ENCODE assay signal across 7 mouse cellular contexts in the genomic region with DNA sequence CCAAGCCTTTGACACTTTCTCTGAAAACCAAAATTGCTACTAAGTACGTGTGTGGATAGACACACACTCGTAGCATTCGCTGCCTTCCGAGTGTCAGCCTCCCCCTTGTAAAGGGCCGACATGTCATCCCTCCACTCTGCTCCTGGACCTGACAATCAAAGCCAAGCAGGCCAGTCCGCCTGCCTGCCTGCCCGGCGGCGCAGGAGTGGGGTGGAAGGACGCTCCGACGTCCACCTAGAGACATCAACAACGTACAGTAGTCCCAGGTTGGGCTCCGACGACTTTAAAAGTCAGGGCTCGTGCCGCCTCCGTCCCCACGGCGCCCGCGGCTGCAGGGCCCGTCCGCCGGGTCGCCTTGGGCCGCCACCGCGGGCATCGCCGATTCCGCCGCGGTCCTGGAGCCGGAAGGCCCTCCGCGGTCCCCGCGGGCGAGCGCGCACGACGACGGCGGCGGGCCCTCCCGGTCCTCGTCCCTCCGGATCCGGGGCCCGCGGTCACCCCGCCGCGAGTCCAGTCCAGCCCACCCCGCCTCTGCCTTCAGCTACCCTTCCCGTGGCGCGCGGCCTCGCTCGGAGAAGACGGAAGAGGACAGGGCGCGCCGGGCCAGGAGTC. TPM values are rescaled to one million over a fixed set of nuclear protein-coding genes. Genes with fewer than 3 reads are reported as not detected.
DNase-seq lines count a peak whose midpoint lies in the region; ATAC-seq lines count a peak whose summit lies in the region.

No protein-coding gene starts in this region.

- peaks cover 12% of the 10 kb centered on the region; the same call in 1 of the 2 replicates for H3K36me3 ChIP-seq in heart, embryonic 14.5 days (ENCODE audit: control insufficient read depth, insufficient read depth, low read length)

- DNase-seq in 3134 (ENCODE audit: extremely low read depth, insufficient read length, low spot score) = peak; percentile 77
- DNase-seq in 416B (ENCODE audit: low read depth) = peak; percentile 52
- peak; percentile 75 to 79 for DNase-seq in cerebellum, postnatal 14 days
- peak; percentile 19 for DNase-seq in layer of hippocampus, adult 9-11 months
- peak; percentile 32 for DNase-seq in lung, postnatal 36 days
- peak; percentile 48 for DNase-seq in right cerebral cortex, postnatal 4 days

- WGBS in heart, embryonic 14.5 days = 0% methylated on average over 59 of the region's 67 CpGs

- H3K27ac ChIP-seq in heart, embryonic 14.5 days (replicated peaks in 1 of 2; ENCODE audit: control insufficient read depth in 1 of 2, insufficient read depth in 1 of 2, low read depth in 2 of 2, low read length in 2 of 2) = peak overlapping the region; percentile 100

- H3K9me3 ChIP-seq in heart, embryonic 14.5 days (ENCODE audit: control insufficient read depth, low read length) = peaks cover 3% of the 10 kb centered on the region; the same call in 1 of the 2 replicates

- H3K4me3 ChIP-seq in heart, embryonic 14.5 days (ENCODE audit: control insufficient read depth in 1 of 2, insufficient read depth in 1 of 2, low read depth in 1 of 2, low read length in 2 of 2) = peak overlapping the region; percentile 79 to 95

- peak; percentile 29 for ATAC-seq in heart, embryonic 14.5 days (ENCODE audit: insufficient number of reproducible peaks, insufficient read depth, low FRiP score, low read depth)

- no peaks in the 10 kb centered on the region for H3K27me3 ChIP-seq in heart, embryonic 14.5 days (ENCODE audit: control insufficient read depth, insufficient read depth, low read length)

- peaks cover 14 to 43% of the 10 kb centered on the region in 2 experiments for H3K4me1 ChIP-seq in heart, embryonic 14.5 days (ENCODE audit: control insufficient read depth in 2 of 2, insufficient read depth in 2 of 2, low read length in 2 of 2)

- H3K4me2 ChIP-seq in heart, embryonic 14.5 days (ENCODE audit: low read length) = peak overlapping the region; percentile 86

- peak overlapping the region; percentile 100 for H3K9ac ChIP-seq in heart, embryonic 14.5 days (ENCODE audit: low read length)

RNA-seq across cellular contexts. Expression of gene Arid2, which starts 2.5 kb away (rescaled TPM):
- 19.4 and 20.3 TPM in 2 replicates for polyA plus RNA-seq in heart, embryonic 14.5 days (2014; fragmentation: Nextera tagmentation; extraction: Ambion mirVana)

Comparison
In these comparisons a context has a peak if more than half of its experiments do, and no peak if none do; other contexts are left out.
1. Peak in every context shown above with its lines: DNase-seq, ATAC-seq, H3K4me3 ChIP-seq and H3K27ac ChIP-seq.
2. DNase-seq: peak in every context shown above with its lines; median percentile 77 in 3134; 77 in cerebellum, postnatal 14 days; 52 in 416B; 48 in right cerebral cortex, postnatal 4 days; 32 in lung, postnatal 36 days; 19 in layer of hippocampus, adult 9-11 months.